Mouse (Mus musculus): ENCODE results near the gene Nyx. TPM values are rescaled to one million over a fixed set of nuclear protein-coding genes. Genes with fewer than 3 reads are reported as not detected.
A peak's percentile ranks its signal among the peaks of the same experiment; 100 is the strongest.

The Nyx gene
- polyA plus RNA-seq, 1 experiment: 0.06 TPM

GRCm38 (mm10) chrX:13492922-13493321 lies 27.0 kb downstream of the Nyx start:
- Histone ChIP-seq H3K27ac (ENCODE audit: insufficient read depth, low read depth, low read length) (no peak overlapping the region), H3K27me3 (replicated peaks; ENCODE audit: control insufficient read depth, insufficient read depth, low read length) (no peaks in the 10 kb centered on the region), H3K4me1 (ENCODE audit: control insufficient read depth, insufficient read depth, low read length) (no peaks in the 10 kb centered on the region), H3K36me3 (ENCODE audit: control insufficient read depth, insufficient read depth, low read length) (no peaks in the 10 kb centered on the region), H3K4me3 (ENCODE audit: insufficient read depth, low read depth, low read length) (no peak overlapping the region)
- no peak for TF ChIP-seq CTCF (conservative IDR thresholded peaks at IDR 0.05; ENCODE audit: insufficient read depth, insufficient read length, low read depth, low read length)
- TF ChIP-seq POLR2A (IDR thresholded peaks at IDR 0.05; ENCODE audit: low read depth, low read length): no peak
- no peak for DNase-seq

- H3K4me1 ChIP-seq (ENCODE audit: control insufficient read depth, insufficient read depth, low read length): no peaks in the 10 kb centered on the region
- H3K27ac ChIP-seq (ENCODE audit: insufficient read depth, low read depth, low read length): no peak overlapping the region
- WGBS: 82% methylated on average over 8 of the region's 8 CpGs
- H3K36me3 ChIP-seq (ENCODE audit: control insufficient read depth, insufficient read depth, low read length): no peaks in the 10 kb centered on the region
- no peak overlapping the region for H3K4me3 ChIP-seq (ENCODE audit: insufficient read depth, low read depth, low read length)
- no peak for TF ChIP-seq POLR2A (IDR thresholded peaks at IDR 0.05; ENCODE audit: low read depth, low read length)
- no peak for TF ChIP-seq CTCF (conservative IDR thresholded peaks at IDR 0.05; ENCODE audit: insufficient read depth, insufficient read length, low read depth, low read length)
- H3K27me3 ChIP-seq (replicated peaks; ENCODE audit: control insufficient read depth, insufficient read depth, low read length): no peaks in the 10 kb centered on the region
- no peak for DNase-seq
Measured at GRCm38 (mm10) chrX:13494892-13495703, 29.2 kb downstream of the Nyx start.

- no peak for DNase-seq
- H3K4me1 ChIP-seq (ENCODE audit: control insufficient read depth, insufficient read depth, low read length): no peaks in the 10 kb centered on the region
- H3K4me3 ChIP-seq (ENCODE audit: insufficient read depth, low read depth, low read length): no peak overlapping the region
- WGBS: 92% methylated on average over 4 of the region's 4 CpGs
- no peak for TF ChIP-seq POLR2A (IDR thresholded peaks at IDR 0.05; ENCODE audit: low read depth, low read length)
- TF ChIP-seq CTCF (conservative IDR thresholded peaks at IDR 0.05; ENCODE audit: insufficient read depth, insufficient read length, low read depth, low read length): no peak
- no peak overlapping the region for H3K27ac ChIP-seq (ENCODE audit: insufficient read depth, low read depth, low read length)
- no peaks in the 10 kb centered on the region for H3K36me3 ChIP-seq (ENCODE audit: control insufficient read depth, insufficient read depth, low read length)
- no peaks in the 10 kb centered on the region for H3K27me3 ChIP-seq (replicated peaks; ENCODE audit: control insufficient read depth, insufficient read depth, low read length)
Measured at GRCm38 (mm10) chrX:13500284-13500683, 34.4 kb downstream of the Nyx start.

GRCm38 (mm10) chrX:13502862-13503375 lies 37.0 kb downstream of the Nyx start:
- no peaks in the 10 kb centered on the region for H3K4me1 ChIP-seq (ENCODE audit: control insufficient read depth, insufficient read depth, low read length)
- 52% methylated on average over 7 of the region's 7 CpGs for WGBS
- DNase-seq: no peak
- H3K27me3 ChIP-seq (replicated peaks; ENCODE audit: control insufficient read depth, insufficient read depth, low read length): no peaks in the 10 kb centered on the region
- H3K27ac ChIP-seq (ENCODE audit: insufficient read depth, low read depth, low read length): no peak overlapping the region
- no peaks in the 10 kb centered on the region for H3K36me3 ChIP-seq (ENCODE audit: control insufficient read depth, insufficient read depth, low read length)
- no peak overlapping the region for H3K4me3 ChIP-seq (ENCODE audit: insufficient read depth, low read depth, low read length)
- TF ChIP-seq CTCF (conservative IDR thresholded peaks at IDR 0.05; ENCODE audit: insufficient read depth, insufficient read length, low read depth, low read length): no peak
- TF ChIP-seq POLR2A (IDR thresholded peaks at IDR 0.05; ENCODE audit: low read depth, low read length): no peak

GRCm38 (mm10) chrX:13504389-13504788 lies 38.5 kb downstream of the Nyx start:
- no peaks in the 10 kb centered on the region for H3K4me1 ChIP-seq (ENCODE audit: control insufficient read depth, insufficient read depth, low read length)
- no peak for DNase-seq
- no peak overlapping the region for H3K4me3 ChIP-seq (ENCODE audit: insufficient read depth, low read depth, low read length)
- no peak overlapping the region for H3K27ac ChIP-seq (ENCODE audit: insufficient read depth, low read depth, low read length)
- no peak for TF ChIP-seq POLR2A (IDR thresholded peaks at IDR 0.05; ENCODE audit: low read depth, low read length)
- TF ChIP-seq CTCF (conservative IDR thresholded peaks at IDR 0.05; ENCODE audit: insufficient read depth, insufficient read length, low read depth, low read length): no peak
- 83% methylated on average over 7 of the region's 7 CpGs for WGBS
- no peaks in the 10 kb centered on the region for H3K36me3 ChIP-seq (ENCODE audit: control insufficient read depth, insufficient read depth, low read length)
- H3K27me3 ChIP-seq (replicated peaks; ENCODE audit: control insufficient read depth, insufficient read depth, low read length): no peaks in the 10 kb centered on the region

- TF ChIP-seq POLR2A (IDR thresholded peaks at IDR 0.05; ENCODE audit: low read depth, low read length): no peak
- no peak for TF ChIP-seq CTCF (conservative IDR thresholded peaks at IDR 0.05; ENCODE audit: insufficient read depth, insufficient read length, low read depth, low read length)
Measured at GRCm38 (mm10) chrX:13506376-13506775, 40.5 kb downstream of the Nyx start.

GRCm38 (mm10) chrX:13513127-13513526 lies 47.2 kb downstream of the Nyx start:
- no peaks in the 10 kb centered on the region for H3K27me3 ChIP-seq (replicated peaks; ENCODE audit: control insufficient read depth, insufficient read depth, low read length)
- peak; percentile 4 for DNase-seq
- 60% methylated on average over 2 of the region's 2 CpGs for WGBS
- TF ChIP-seq POLR2A (IDR thresholded peaks at IDR 0.05; ENCODE audit: low read depth, low read length) (no peak), CTCF (conservative IDR thresholded peaks at IDR 0.05; ENCODE audit: insufficient read depth, insufficient read length, low read depth, low read length) (peak; percentile 46)
- H3K27ac ChIP-seq (ENCODE audit: insufficient read depth, low read depth, low read length): no peak overlapping the region
- no peak overlapping the region for H3K4me3 ChIP-seq (ENCODE audit: insufficient read depth, low read depth, low read length)
- H3K4me1 ChIP-seq (ENCODE audit: control insufficient read depth, insufficient read depth, low read length): no peaks in the 10 kb centered on the region
- no peaks in the 10 kb centered on the region for H3K36me3 ChIP-seq (ENCODE audit: control insufficient read depth, insufficient read depth, low read length)

More at GRCm38 (mm10) chrX:13506376-13506775, 40.5 kb downstream of the Nyx start:
- Histone ChIP-seq H3K27me3 (replicated peaks; ENCODE audit: control insufficient read depth, insufficient read depth, low read length) (no peaks in the 10 kb centered on the region), H3K27ac (ENCODE audit: insufficient read depth, low read depth, low read length) (no peak overlapping the region), H3K4me1 (ENCODE audit: control insufficient read depth, insufficient read depth, low read length) (no peaks in the 10 kb centered on the region), H3K4me3 (ENCODE audit: insufficient read depth, low read depth, low read length) (no peak overlapping the region), H3K36me3 (ENCODE audit: control insufficient read depth, insufficient read depth, low read length) (no peaks in the 10 kb centered on the region)
- DNase-seq: peak; percentile 42
- WGBS: 71% methylated on average over 2 of the region's 2 CpGs

Measured in kidney, adult 2 months (tissue).